Mouse (Mus musculus) heart, adult 2 months (tissue): ENCODE data around the gene 9230112D13Rik. TPM values are rescaled to one million over a fixed set of nuclear protein-coding genes. Genes with fewer than 3 reads are reported as not detected.

Source experiments
- DNase-seq, 2 experiments: peaks; one replicate each; pipeline ENCODE4 v3.0.0; 2021
- H3K27ac ChIP-seq: fragments of 200-600 bp; 2 replicates; pipeline ENCODE4 v1.8.1; 2022
- H3K27me3 ChIP-seq: fragments of 200-500 bp; 2 replicates; pipeline ENCODE4 v1.6.1; 2012; ENCODE audit warnings: mild to moderate bottlenecking, low read length, inconsistent platforms, mixed read lengths; ENCODE audit not compliant: control insufficient read depth, insufficient read depth
- H3K36me3 ChIP-seq: fragments of 200-500 bp; 2 replicates; pipeline ENCODE4 v1.6.1; 2012; ENCODE audit warnings: low read length, inconsistent platforms; ENCODE audit not compliant: control insufficient read depth, insufficient read depth
- H3K4me1 ChIP-seq: fragments of 200-500 bp; 2 replicates; pipeline ENCODE4 v1.6.1; 2011; ENCODE audit warnings: low read length; ENCODE audit not compliant: control insufficient read depth, insufficient read depth
- H3K4me3 ChIP-seq: fragments of 200-600 bp; 2 replicates; pipeline ENCODE4 v1.8.1; 2022
- H3K79me2 ChIP-seq: fragments of 200-500 bp; replicated peaks from 2 replicates; pipeline ENCODE4 v1.6.1; 2012; ENCODE audit warnings: mild to moderate bottlenecking, inconsistent platforms, low read length, moderate library complexity, mixed read lengths; ENCODE audit not compliant: control insufficient read depth, insufficient read depth
- H3K9ac ChIP-seq: fragments of 200-500 bp; 2 replicates; pipeline ENCODE4 v1.6.1; 2012; ENCODE audit warnings: low read depth, mild to moderate bottlenecking, control low read depth, inconsistent platforms, low read length, mixed read lengths
- CTCF ChIP-seq: fragments of 200-600 bp; IDR thresholded peaks from 2 replicates; pipeline ENCODE4 v1.8.1; 2022; ENCODE audit warnings: antibody characterized with exemption, mild to moderate bottlenecking, moderate library complexity
- EP300 ChIP-seq: fragments of 200-500 bp; IDR thresholded peaks from 2 replicates; pipeline ENCODE4 v1.6.1; 2011; ENCODE audit warnings: low read depth, low read length, control low read depth; ENCODE audit not compliant: insufficient read depth
- POLR2A ChIP-seq: fragments of 200-500 bp; IDR thresholded peaks from 2 replicates; pipeline ENCODE4 v1.6.1; 2011; ENCODE audit warnings: mild to moderate bottlenecking, low read depth, low read length, control low read depth; ENCODE audit not compliant: insufficient read depth
- WGBS: fragments of 180-500 bp; shearing (Covaris S2); methylation state at CpG from one replicate; pipeline ENCODE4 v1.1.7; 2018; 5-methylcytosine and 5-hydroxymethylcytosine counted together
- intact Hi-C: fragments of 180-260 bp; cut with DNase I; formaldehyde crosslinking; loops from one replicate; pipeline ENCODE4 v1.15.1; 2025
- polyA plus RNA-seq: library from polyadenylated mRNA; depleted of rRNA; stranded (reverse); fragments of >200 nt; gene quantifications from 2 replicates; pipeline ENCODE4 v1.2.3, GENCODE M21; 2012
- total RNA-seq, 2 experiments: library from RNA; stranded (reverse); gene quantifications; 2 replicates each; pipeline ENCODE4 v1.2.3; 2021

The 9230112D13Rik gene
- total and polyA plus RNA-seq, 3 experiments, result not detected

DNA sequence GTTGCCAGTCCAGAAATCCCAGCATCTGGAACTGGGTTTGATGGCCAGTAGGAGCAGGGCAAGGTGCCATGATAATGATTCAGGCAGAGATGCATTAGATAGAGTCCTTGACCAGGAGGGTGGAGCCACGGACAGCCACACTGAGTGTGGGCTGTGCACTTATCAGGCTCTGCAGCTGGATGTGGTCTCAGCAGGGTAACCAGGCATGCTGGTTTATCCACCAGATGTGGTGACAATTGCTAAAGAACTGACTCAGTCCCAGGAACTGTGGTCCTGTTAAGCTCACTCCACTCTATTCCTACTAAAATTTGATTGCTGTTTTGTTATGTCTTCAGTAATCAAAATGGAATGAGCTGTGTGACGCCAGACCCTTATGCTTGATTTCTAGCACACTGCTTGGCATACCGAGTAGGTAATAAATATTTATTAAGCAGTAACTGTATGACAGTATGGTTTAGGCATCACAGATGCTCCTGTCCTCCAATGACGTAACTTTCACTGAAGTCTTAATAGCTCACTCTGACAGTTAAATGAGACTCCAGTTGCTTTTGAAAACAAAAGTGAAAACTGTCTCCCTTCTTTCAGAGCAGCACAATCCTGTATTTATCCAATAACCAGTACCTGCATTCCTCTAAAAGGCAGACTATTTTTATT lies 14.3 kb downstream of the 9230112D13Rik start:
- H3K79me2 ChIP-seq, result no peaks in the 10 kb centered on the region
- no peaks in the 10 kb centered on the region for H3K27me3 ChIP-seq
- H3K9ac ChIP-seq, result peak overlapping the region; percentile 1
- peaks cover 8% of the 10 kb centered on the region for H3K36me3 ChIP-seq
- no peak for DNase-seq
- H3K4me3 ChIP-seq, result no peak overlapping the region
- peak overlapping the region; percentile 26; the same call in 1 of the 2 replicates for H3K27ac ChIP-seq
- H3K4me1 ChIP-seq, result peaks cover 5% of the 10 kb centered on the region
- intact Hi-C loops, result no loop called here
- TF ChIP-seq EP300 (no peak), CTCF (no peak), POLR2A (no peak)
- WGBS, result 51% methylated on average over 4 of the region's 4 CpGs

DNA sequence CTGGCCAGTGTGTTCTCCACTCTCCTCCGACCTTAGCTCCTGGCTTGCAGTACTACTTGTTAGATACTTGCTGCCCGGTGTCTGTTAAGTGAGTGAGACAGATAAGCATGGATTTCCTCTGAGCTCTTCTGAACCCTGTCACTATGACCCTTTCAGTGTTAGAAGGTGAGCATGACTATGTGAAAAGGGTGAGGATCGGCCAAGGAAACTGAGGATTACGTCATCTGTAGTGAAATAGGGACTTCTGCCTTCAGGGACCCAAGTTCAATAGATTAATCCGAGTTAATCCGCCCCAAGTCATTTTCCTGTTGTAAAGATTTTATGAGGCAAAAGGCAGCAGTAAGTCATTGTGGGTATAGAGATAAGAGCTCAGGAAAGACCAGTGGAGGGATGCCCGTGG lies 17.3 kb downstream of the 9230112D13Rik start:
- Histone ChIP-seq H3K27me3 (peaks cover 2% of the 10 kb centered on the region; the same call in 1 of the 2 replicates), H3K4me1 (peaks cover 5% of the 10 kb centered on the region), H3K9ac (no peak overlapping the region), H3K4me3 (no peak overlapping the region), H3K79me2 (no peaks in the 10 kb centered on the region), H3K36me3 (peaks cover 10% of the 10 kb centered on the region), H3K27ac (peak overlapping the region; percentile 36; the same call in 1 of the 2 replicates)
- intact Hi-C loops, result loop anchor here (2.0 kb wide), 1 partner anchor 43 kb away; no protein-coding TSS in a partner anchor
- 41% methylated on average over 7 of the region's 7 CpGs for WGBS
- no peak for DNase-seq
- TF ChIP-seq POLR2A (no peak), EP300 (no peak), CTCF (no peak)

DNA sequence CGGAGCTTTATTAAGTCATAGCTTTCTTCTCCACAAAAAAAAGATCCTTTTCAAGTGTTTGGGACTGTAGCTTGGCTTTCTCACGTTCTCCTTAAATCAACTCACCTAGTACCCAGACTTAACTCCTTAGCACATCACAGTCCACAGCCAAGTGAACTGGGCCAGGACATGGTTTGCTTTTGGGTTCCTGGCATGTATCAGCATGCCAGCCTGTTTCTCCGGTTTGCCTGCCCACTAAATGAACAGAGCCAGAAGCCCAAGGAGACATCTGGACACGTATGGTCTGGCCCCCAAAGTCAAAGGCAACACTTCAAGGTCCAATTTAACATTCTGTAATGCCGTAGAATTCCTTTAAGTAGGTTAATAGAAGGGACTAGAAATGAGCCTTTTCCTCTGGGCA lies 18.2 kb downstream of the 9230112D13Rik start:
- peaks cover 2% of the 10 kb centered on the region; the same call in 1 of the 2 replicates for H3K27me3 ChIP-seq
- no peak overlapping the region for H3K9ac ChIP-seq
- H3K36me3 ChIP-seq, result peaks cover 10% of the 10 kb centered on the region
- intact Hi-C loops, result loop anchor here (2.0 to 5.0 kb wide), 2 partner anchors 42 to 44 kb away; no protein-coding TSS in a partner anchor
- TF ChIP-seq CTCF (no peak), EP300 (no peak), POLR2A (no peak)
- no peaks in the 10 kb centered on the region for H3K79me2 ChIP-seq
- no peak overlapping the region for H3K4me3 ChIP-seq
- H3K4me1 ChIP-seq, result peaks cover 7% of the 10 kb centered on the region
- WGBS, result 69% methylated on average over 5 of the region's 5 CpGs
- no peak for DNase-seq
- peak overlapping the region; percentile 96 for H3K27ac ChIP-seq

DNA sequence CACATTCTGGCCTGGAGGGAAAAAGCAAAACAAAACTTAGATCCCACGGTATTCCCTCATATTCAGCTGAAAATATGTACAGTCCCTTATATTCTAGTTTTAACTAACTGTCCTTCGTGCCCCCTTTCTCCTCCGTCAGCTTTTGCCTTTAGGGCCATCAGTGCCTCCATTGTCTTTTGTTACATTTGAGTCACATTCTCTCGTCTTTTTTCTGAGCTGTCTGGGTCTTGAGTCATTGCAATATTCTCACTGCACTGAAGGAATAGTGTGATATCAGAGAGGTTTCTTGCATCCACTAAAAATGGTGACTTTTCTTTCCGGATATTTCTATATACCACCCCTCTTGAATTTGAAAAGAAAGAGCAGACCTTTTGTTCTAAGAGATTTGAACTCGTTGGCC lies 18.8 kb downstream of the 9230112D13Rik start:
- 62% methylated on average over 6 of the region's 6 CpGs for WGBS
- Histone ChIP-seq H3K4me1 (peaks cover 7% of the 10 kb centered on the region), H3K9ac (no peak overlapping the region), H3K79me2 (no peaks in the 10 kb centered on the region), H3K36me3 (peaks cover 10% of the 10 kb centered on the region), H3K4me3 (no peak overlapping the region), H3K27ac (peak overlapping the region; percentile 96), H3K27me3 (peaks cover 2% of the 10 kb centered on the region; the same call in 1 of the 2 replicates)
- TF ChIP-seq EP300 (no peak), CTCF (no peak), POLR2A (no peak)
- DNase-seq, result no peak
- intact Hi-C loops, result loop anchor here (2.0 to 5.0 kb wide), 2 partner anchors 41 to 45 kb away; no protein-coding TSS in a partner anchor

DNA sequence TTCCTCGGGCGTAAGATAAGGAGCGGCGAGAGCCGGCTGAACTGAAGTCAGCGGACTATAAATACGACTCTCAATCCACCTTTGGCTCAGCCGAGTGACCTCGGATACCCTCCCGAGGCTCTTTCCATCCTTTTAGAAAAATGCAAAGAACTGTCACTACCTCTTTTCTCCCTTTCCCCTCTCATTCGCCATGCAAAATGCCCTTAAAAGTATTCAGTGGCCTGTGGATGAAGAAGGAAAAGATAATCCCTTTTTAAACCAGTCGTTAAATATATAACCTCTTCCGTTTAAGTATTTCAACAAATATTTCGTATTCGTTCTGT lies 19.3 kb downstream of the 9230112D13Rik start, which contains the start of gene Bmpr1a:
Gene Bmpr1a (minus strand): TSS at position 17 of the 323 bp plus-strand sequence.
- peak within 1 kb of the TSS; percentile 96 for H3K27ac ChIP-seq
- TF ChIP-seq CTCF (no peak), POLR2A (no peak), EP300 (no peak)
- 15% methylated on average over 15 of the region's 15 CpGs for WGBS
- no peaks in the 10 kb centered on the region for H3K79me2 ChIP-seq
- H3K36me3 ChIP-seq, result peaks cover 12% of the 10 kb centered on the region
- H3K4me1 ChIP-seq, result peaks cover 7% of the 10 kb centered on the region
- H3K9ac ChIP-seq, result peak within 1 kb of the TSS; percentile 94
- intact Hi-C loops, result loop anchor here (5.0 kb wide), 1 partner anchor 41 kb away; no protein-coding TSS in a partner anchor
- no peak for DNase-seq
- peaks cover 2% of the 10 kb centered on the region; the same call in 1 of the 2 replicates for H3K27me3 ChIP-seq
- H3K4me3 ChIP-seq, result peak within 1 kb of the TSS; percentile 83
